Mouse (Mus musculus): ENCODE measurements at regions not wholly inside any gene's neighbourhood (a gene's known extent, or its start where the extent isn't known, plus 50 kb on each side); places are given as distances from the start of the nearest gene placed in this dataset.

GRCm38 (mm10) chr4:125880028-125880427 lies 144.3 kb upstream of the Csf3r start:
- no peak for TF ChIP-seq GATA1 (IDR thresholded peaks at IDR 0.05; ENCODE audit: borderline replicate concordance, low read length)
- no peak for TF ChIP-seq CTCF (IDR thresholded peaks at IDR 0.05; ENCODE audit: low read depth, low read length)
